Mouse (Mus musculus): ENCODE measurements at regions not wholly inside any gene's neighbourhood (a gene's known extent, or its start where the extent isn't known, plus 50 kb on each side); places are given as distances from the start of the nearest gene placed in this dataset.

- DNase-seq (ENCODE audit: extremely low spot score), result no peak
These were observed 343.2 kb upstream of the Fam98a start for GRCm38 (mm10) chr17:75894934-75895333.

- DNase-seq (ENCODE audit: extremely low spot score), result no peak
These were observed 341.8 kb upstream of the Fam98a start for GRCm38 (mm10) chr17:75893559-75893958.

DNA sequence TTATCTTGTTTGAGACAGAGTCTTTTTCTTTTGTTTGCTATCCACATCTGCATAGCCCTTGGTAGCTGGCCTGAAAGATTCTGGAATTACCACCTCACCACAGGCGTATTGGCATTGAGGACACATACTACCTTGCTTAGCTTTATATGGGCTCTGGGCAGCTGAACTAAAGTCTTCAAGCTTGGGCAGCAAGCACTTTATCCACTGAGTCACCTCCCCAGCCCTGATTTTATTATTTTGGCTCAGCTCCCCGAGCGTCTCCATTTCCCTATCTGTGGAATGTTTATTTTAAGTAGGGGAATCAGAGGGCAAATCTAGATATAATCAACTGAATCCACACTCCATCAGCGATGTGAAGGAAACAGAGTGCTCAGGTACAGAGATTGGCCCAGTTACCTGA, 340.4 kb upstream of the Fam98a start:
- no peak for DNase-seq (ENCODE audit: extremely low spot score)

- no peak for DNase-seq (ENCODE audit: extremely low spot score)
These were observed 339.8 kb upstream of the Fam98a start for GRCm38 (mm10) chr17:75891564-75891963.

DNA sequence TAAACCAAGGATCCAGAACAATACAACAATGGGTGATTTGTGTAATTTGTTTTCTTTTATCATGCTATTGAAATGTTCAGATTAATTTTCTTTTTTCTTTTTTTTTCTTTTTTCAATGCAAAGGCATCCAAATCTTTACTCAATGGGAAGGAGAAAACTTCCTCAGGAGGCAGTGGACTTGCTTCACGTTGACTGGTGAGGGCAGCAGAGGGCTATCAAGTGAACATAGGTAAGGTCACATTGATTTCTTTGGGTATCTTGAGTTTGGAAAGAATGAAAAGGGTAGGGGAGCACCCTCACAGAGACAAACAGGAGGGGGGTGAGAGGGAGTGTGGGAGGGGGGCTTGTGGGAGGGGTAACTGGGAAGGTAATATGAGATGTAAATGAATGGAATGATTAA, 326.1 kb upstream of the Fam98a start:
- no peak for DNase-seq (ENCODE audit: extremely low spot score)

DNA sequence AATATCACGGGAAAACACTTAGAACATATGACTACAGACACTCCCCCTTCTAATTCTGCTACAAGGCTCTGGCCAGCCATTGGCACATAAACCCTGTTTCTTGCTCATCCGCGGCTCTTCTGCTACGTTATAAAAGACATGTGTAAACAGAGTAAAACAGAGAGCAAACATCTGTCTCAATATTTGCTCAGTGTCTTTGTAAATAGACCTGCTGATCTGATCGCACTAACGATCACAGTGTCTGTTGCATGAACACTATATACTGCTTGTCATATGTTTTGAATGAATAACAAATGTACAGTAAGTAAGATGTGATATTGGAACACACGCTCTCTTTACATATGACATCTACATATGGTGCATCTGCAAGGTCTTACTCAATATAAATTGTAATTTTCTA, 325.1 kb upstream of the Fam98a start:
- no peak for DNase-seq (ENCODE audit: extremely low spot score)

- DNase-seq (ENCODE audit: extremely low spot score), result no peak
These were observed 322.8 kb upstream of the Fam98a start for GRCm38 (mm10) chr17:75874535-75874934.

DNA sequence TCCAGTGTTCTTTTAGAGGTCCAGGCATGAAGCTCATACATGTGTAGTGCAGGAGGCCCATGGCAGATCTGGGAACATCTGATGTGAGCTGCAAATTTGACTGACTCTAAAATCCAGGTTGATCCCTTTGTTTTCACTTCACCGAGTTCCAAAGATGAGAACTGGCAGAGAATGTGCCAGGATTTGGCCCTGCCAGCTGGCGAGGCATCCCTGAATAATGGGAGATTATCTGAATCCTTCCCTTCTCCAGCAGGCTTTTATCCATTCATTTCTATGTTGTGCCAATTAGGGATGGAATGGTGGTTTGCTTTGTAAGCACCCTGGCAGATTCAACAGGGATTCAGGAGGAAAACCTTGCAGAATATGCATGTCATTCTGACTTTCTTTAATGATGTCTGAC, 318.7 kb upstream of the Fam98a start:
- DNase-seq (ENCODE audit: extremely low spot score), result no peak

DNA sequence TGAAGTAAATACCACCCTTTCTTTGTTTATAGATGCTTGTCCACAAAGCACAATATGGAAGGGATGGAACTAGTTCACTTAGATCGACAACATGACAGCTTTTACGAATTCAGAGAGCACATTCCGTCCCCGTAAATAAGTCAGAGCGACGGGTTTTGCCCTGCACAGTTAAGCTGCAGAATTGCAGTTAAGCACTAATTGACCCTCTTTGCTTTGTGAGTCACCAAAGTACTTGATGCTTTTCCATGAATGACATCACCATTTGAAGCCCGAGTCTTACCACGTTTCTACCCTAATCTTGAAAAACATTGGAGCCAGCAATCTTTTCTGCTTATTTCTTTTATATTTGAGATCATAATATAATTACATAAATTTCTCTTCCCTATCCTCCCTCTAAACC, 305.3 kb upstream of the Fam98a start:
- DNase-seq (ENCODE audit: extremely low spot score), result no peak

GRCm38 (mm10) chr17:75815997-75816626, 264.4 kb upstream of the Fam98a start:
- DNase-seq (ENCODE audit: extremely low spot score), result no peak

GRCm38 (mm10) chr17:75812163-75812562, 260.4 kb upstream of the Fam98a start:
- DNase-seq (ENCODE audit: extremely low spot score), result no peak

- no peak for DNase-seq (ENCODE audit: extremely low spot score)
These were observed 257.0 kb upstream of the Fam98a start for GRCm38 (mm10) chr17:75808524-75809326.

DNA sequence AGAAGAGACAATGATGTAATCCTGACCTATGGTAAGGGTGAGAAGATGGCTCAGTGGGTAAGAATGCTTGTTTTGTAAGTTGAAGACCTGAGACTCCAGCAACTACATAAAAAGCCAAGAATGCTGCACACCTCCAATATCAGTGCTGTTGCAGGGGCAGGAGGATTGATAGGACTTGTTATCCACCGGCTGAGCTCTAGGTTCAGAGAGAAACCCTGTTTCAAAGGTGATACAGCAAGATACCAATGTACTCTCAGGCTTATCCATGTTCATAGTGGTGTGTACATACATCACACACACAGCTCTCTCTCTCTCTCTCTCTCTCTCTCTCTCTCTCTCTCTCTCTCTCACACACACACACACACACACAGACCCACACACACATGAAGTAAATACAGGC, 256.3 kb upstream of the Fam98a start:
- no peak for DNase-seq (ENCODE audit: extremely low spot score)

DNA sequence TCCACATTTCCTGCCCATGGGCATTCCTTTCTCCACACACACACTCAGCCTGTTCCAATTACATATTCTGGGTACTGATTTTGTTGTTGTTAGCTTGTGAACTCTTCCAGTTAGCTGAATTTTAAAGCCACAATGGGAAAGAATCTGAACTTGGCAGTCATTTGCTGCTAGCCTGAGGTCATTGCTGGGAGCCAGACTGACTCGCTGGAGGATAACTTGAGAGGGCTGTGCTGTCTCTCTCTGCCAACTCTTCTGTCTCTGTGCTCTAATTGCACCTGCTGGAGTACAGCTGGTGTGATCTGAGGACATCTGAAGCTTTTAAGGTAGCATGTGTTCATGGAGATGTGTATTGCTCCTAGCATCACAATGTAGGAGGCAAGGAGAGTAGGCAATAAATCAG, 252.6 kb upstream of the Fam98a start:
- DNase-seq (ENCODE audit: extremely low spot score), result no peak

GRCm38 (mm10) chr17:75796380-75796779, 244.6 kb upstream of the Fam98a start:
- DNase-seq (ENCODE audit: extremely low spot score), result no peak

DNA sequence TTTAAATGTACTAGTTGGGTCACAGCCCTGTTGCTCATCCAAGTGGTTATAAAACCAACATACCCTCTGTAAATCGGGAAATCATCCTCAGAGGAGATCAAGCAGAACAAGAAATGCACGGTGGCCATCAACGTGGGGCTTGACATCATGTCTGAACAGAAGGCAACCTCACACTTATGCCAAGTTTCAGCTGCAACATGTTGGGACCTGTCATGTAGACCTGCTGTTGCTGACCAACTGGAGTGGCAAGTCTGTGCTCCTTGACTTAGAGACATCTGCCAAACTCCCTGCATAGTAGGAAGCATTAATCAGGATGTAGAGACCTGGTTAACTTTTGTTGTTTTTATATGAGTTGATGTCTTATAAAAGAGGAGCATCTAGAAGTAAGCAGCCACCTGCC, 244.0 kb upstream of the Fam98a start:
- DNase-seq (ENCODE audit: extremely low spot score), result no peak

DNA sequence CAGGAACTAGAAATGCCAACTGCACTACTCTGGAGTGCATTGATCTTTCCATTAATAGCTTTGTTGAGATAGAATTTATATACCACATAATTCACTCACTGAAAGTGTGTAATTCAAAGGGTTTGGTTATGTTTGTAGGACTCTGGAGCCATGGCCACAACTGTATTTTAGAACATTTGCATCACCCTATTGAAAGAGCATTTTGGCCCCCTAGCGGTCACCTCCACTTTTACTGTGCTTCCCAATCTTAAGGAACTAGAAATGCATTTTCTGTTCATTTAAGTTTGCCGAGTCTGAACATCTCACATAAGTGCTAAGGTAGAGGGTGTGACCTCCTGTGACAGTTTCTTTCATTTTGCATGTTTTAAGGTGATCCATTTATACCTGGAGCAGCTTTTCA, 228.0 kb upstream of the Fam98a start:
- DNase-seq (ENCODE audit: extremely low spot score), result no peak

DNA sequence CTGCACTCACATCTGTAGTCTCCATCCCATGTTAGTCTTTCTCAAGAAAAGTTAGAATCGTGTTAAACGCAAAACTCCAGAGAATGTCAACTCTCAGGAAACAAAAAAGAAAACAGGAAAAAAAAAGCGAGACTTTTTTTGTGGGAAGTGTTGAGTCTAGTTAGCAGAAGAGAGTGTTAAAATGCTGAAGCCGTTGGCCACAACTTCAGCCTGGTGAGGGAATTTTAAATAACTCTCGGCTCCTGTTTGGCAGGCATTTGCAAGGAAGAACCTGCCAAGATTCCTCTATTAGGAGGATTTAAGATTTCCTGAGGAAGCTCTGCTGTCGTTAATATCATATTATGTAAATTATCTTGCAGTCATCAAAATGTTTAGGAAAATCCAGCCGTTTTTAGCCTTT, 224.9 kb upstream of the Fam98a start:
- no peak for DNase-seq (ENCODE audit: extremely low spot score)

DNA sequence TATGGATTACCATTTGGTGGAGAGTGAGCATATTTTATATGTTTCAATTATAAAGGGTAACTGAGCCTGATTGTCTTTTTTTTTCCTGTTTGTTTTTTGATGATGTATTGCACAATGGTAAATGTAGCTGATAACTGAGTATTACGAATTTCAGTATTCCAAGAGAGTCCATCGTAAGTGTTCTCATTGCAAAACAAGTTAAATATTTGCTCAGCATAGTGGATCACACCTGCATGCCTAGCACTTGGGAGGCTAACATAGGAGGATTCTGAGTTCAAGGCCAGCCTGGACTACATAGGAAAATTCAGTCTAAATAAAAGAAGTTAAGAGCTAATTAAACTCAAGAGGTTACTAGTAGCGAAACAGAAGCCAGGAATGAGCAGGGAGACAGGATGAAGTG, 223.8 kb upstream of the Fam98a start:
- no peak for DNase-seq (ENCODE audit: extremely low spot score)

DNA sequence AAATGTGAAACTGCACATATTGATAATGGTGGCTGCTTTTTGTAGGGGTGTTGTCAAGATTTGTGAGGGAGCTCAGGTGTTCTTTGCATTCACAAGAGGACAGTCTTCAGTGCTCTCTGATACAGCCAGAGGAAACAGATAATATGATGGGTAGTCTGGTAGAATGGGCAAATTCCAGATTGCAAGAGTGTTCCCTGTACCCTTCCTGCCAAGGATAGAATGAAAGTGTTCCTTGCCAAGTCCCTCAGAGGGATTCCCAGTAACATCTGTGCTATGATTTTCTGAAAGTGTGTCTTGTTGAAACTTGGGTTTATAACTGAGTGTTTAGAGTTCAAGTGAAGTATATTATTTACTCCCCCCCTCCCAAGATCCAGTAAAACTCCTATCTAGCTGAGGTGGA, 221.1 kb upstream of the Fam98a start:
- no peak for DNase-seq (ENCODE audit: extremely low spot score)

DNA sequence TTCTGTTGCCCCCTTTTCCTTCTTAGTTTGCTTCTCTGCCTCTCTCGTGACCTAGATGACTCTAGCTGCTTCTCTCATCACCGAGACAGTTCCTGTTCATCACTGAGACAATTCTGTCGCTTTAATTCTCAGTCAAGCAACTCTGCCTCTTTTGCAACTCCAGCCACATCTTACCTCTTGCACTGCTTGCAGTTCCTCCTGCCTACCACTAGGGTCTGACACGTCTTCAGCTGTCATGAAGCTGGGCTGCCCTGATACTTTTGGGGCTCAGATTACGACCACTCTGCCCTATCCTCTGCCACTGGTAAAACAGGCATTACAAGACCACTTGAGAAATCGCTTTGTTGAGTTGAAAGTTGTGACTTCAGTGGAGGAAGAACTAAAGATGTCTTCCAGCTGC, 216.9 kb upstream of the Fam98a start:
- DNase-seq (ENCODE audit: extremely low spot score), result no peak

- no peak for DNase-seq (ENCODE audit: extremely low spot score)
These were observed 211.6 kb upstream of the Fam98a start for GRCm38 (mm10) chr17:75763391-75763790.

- DNase-seq (ENCODE audit: extremely low spot score), result no peak
These were observed 204.7 kb upstream of the Fam98a start for GRCm38 (mm10) chr17:75756487-75756886.

GRCm38 (mm10) chr17:75716458-75716857, 164.7 kb upstream of the Fam98a start:
- DNase-seq (ENCODE audit: extremely low spot score), result no peak
